Mouse (Mus musculus) heart, embryonic 13.5 days (tissue): ENCODE data around the gene Slco2b1. TPM values are rescaled to one million over a fixed set of nuclear protein-coding genes. Genes with fewer than 3 reads are reported as not detected.

Experiments used
- polyA plus RNA-seq: library from polyadenylated mRNA; unstranded; fragments of >200 nt; fragmentation: Nextera tagmentation; extraction: Ambion mirVana; gene quantifications from 2 replicates; pipeline ENCODE4 v1.2.1, GENCODE M21; 2015

The Slco2b1 gene
- polyA plus RNA-seq, 1 experiment from 2014 or later, result 1.6 TPM

Other genes with a start within 250 kb of the Slco2b1 start
- gene Klhl35, start 245.3 kb downstream of the Slco2b1 start, polyA plus RNA-seq, result 0.45 and 0.84 TPM in 2 replicates
- gene Rps3, start 227.6 kb downstream of the Slco2b1 start, polyA plus RNA-seq, result 492 and 539 TPM in 2 replicates
- gene Arrb1, start 175.9 kb downstream of the Slco2b1 start, polyA plus RNA-seq, result 6.8 and 8.4 TPM in 2 replicates
- gene Tpbgl, start 84.2 kb downstream of the Slco2b1 start, polyA plus RNA-seq, result 0.78 and 1.7 TPM in 2 replicates
- not detected in 2 replicates for gene Olfr520, start 18.9 kb upstream of the Slco2b1 start, polyA plus RNA-seq
- gene Olfr521, start 52.2 kb upstream of the Slco2b1 start, polyA plus RNA-seq, result not detected in 2 replicates
- gene Neu3, start 117.1 kb upstream of the Slco2b1 start, polyA plus RNA-seq, result 3.1 and 3.9 TPM in 2 replicates
- 0.15 and 0.18 TPM in 2 replicates for gene Xrra1, start 147.8 kb upstream of the Slco2b1 start, polyA plus RNA-seq
- 187 and 211 TPM in 2 replicates for gene Spcs2, start 152.1 kb upstream of the Slco2b1 start, polyA plus RNA-seq